Mouse (Mus musculus) forelimb bud, embryonic 11.5 days (tissue): ENCODE results near the gene 1700025G04Rik.

Source experiments
- DNase-seq: peaks from one replicate; pipeline ENCODE4 v3.0.0-alpha.2; 2012; ENCODE audit warnings: low read depth, low spot score

The 1700025G04Rik gene

GRCm38 (mm10) chr1:152090018-152090553, at the start of gene 1700025G04Rik:
Gene 1700025G04Rik (minus strand): TSS chr1:152090125.
- peak; percentile 73 for DNase-seq

DNA sequence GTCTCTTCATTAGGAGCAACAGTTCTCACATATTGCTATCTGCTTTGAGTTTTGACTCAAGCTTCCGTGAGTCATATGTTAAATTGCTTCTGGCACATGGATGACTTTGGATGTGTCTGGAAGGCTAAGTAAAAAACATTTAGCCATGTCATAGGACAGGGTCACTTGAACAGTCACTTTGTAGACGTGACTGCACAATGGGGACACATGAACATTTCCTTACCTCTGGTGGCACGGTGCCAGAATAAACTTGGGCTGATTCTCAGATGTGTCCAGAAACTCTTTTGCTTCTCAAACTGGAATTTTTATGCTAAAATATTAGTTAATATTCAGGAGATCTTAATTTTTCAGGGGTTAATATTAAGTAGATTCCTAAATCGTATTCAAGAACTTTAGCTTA, 49.6 kb upstream of the 1700025G04Rik start:
- no peak for DNase-seq

DNA sequence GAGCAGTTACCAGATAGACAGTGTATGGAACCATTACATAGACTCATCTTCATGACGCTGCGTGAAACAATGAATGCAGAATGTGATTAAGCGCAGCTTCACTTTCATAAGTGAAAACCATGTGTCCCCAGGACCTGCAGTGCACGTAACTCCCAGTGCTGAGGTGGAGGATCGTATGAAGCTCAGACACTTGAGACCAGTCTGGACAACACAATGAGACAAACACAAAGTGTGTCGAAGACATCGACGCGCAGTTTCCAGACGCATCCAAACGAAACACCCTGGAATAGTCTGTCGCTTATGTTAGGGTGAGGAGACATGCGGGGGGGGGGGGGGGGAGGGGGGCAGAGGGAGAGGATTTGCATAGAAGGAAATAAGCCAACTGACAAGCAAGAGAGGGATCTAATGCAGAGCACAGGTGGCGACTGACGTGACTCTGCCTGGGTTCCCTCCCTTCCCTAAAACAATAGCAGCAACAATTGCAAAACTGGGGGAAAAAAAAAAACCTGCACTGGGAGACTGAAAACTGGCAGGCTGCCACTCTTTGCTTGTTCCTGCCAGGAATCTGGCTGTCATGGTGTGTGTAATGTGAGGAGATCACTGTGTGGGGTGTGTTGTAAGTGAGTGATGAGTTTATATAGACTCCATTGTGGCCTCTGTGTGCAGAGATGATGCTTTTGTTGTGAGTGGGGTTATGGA, 40.3 kb upstream of the 1700025G04Rik start:
- DNase-seq, result no peak

GRCm38 (mm10) chr1:152125451-152125850, 35.5 kb upstream of the 1700025G04Rik start:
- no peak for DNase-seq

DNA sequence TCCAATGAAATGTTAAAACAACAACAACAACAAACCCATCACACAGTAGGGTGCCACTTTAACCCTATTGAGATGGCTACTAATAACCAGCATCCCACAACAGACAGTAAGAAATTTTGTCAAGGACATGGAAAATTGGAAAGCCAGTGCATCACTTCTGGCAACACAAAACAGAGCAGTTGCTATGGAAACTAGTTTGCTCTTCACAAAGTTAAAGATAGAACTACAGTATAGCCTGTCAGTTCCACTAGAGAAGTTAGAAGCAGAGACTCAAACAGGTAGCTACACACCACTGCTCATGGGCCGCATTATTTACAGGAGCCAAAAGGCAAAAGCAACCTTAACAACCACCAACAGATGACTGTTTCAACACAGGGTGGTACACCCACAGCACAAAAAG, 20.2 kb upstream of the 1700025G04Rik start:
- no peak for DNase-seq

- no peak for DNase-seq
Measured at GRCm38 (mm10) chr1:152106136-152106535, 16.2 kb upstream of the 1700025G04Rik start.

DNA sequence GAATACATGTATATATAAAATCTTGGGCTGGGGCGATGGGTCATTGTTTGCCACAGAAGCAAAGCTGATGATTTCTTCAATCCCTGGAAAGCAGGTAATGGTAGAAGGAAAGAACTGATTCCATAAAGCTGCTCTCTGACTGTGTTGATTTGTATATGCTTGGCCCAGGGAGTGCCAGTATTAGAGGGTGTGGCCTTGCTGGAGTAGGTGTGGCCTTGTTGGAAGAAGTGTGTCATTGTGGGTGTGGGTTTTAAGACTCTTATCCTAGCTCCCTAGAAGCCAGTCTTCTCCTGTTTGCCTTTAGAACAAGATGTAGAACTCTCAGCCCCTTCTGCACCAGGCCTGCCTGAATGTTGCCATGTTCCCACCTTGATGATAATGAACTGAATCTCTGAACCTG, 15.3 kb upstream of the 1700025G04Rik start:
- no peak for DNase-seq

GRCm38 (mm10) chr1:152101746-152102145, 11.8 kb upstream of the 1700025G04Rik start:
- DNase-seq, result no peak

DNA sequence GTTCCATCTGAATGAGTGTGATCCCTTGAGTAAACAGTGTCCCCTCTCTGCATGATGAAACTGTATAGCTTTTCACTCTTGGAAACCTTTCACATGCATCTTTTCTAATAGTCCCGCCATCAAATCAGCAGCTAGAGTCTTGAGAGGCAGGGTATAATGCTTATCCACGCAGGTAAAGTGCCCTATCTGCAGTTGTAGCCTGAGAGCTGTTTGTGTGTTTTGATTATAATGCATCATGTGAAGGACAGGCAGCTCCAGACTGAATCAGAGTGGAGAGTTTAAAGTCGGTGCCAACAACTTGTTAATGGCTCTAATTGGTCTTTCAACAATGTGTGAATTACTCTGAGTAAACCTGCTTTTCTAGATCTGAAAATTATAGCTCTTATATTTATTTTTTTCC, 6.1 kb upstream of the 1700025G04Rik start:
- no peak for DNase-seq

- no peak for DNase-seq
Measured at GRCm38 (mm10) chr1:152090564-152091545, 930 bp upstream of the 1700025G04Rik start.

GRCm38 (mm10) chr1:152089526-152089925, 399 bp downstream of the 1700025G04Rik start:
- no peak for DNase-seq

GRCm38 (mm10) chr1:152088791-152089401, 1.0 kb downstream of the 1700025G04Rik start:
- DNase-seq, result no peak

- no peak for DNase-seq
Measured at GRCm38 (mm10) chr1:152088030-152088429, 1.9 kb downstream of the 1700025G04Rik start.

GRCm38 (mm10) chr1:152086951-152087350, 3.0 kb downstream of the 1700025G04Rik start:
- no peak for DNase-seq

GRCm38 (mm10) chr1:152085561-152085960, 4.4 kb downstream of the 1700025G04Rik start:
- DNase-seq, result no peak

DNA sequence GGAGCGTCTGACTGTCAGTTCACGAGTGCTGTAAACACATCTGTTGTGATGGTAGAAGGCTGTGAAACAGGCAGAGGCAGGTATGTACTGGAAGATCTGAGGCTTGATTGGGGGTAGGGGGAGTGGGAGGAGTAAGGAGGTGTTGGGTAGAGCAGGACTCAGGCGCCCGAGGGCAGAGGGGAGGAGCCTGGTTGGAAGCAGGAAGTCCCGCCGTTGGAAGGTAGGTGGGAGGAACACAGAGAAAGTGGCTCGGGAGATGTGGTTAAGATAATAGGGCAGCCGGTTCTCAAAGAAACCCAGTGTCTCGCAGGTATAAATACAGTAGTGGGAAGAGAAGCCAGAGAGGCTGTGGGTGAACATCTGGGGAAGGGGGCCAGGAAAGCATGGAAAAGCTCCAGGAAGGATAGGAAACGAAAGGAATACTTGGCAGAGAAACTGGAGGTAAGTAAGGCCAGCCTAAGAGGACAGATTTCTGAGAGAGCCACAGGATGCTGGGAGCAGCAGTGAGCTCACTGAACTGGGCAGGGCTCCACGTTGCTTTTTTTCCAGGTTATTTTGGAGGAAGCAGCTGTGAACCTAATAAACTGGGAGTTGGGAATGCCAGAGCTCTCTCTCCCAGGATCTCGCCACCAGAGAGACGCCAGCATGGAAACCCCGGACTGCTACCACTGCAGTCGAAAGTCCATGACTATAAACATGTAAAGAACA, 5.1 kb downstream of the 1700025G04Rik start:
- DNase-seq, result peak; percentile 58

DNA sequence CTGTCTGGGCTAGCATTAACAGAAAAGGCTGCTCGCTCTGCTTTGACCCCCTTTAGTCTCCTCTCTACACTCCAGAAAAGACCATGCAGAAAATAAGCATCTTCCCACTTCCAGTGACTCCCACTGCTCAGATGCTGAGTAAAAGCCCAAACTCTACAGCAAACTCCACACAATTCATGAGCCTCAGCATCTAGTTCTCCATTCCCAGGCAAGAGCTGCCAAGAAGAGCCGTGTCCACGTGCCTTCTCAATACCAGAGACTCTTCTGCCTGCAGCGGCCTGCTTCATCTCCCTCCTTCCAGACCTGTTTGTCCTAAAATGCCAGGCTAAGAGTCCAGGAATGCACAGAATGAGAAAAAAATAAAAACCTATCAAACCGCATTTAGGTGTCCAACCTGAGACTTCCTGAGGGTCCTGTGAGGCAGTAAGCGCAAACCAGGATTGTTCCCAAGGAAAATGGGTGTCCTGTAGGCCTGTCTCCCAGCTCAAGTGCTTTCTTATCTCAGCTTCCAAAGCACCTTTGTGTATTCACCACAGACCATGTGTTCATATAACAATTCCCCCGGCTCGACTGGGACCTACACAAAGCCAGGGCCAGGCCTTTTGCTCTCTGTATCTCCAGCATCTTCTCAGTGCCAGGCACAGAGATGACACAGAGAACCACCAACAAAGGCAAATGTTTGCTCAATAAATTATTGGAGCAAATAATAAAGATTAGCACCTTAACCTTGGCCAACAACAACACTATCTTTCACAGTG, 7.8 kb downstream of the 1700025G04Rik start:
- DNase-seq, result no peak

DNA sequence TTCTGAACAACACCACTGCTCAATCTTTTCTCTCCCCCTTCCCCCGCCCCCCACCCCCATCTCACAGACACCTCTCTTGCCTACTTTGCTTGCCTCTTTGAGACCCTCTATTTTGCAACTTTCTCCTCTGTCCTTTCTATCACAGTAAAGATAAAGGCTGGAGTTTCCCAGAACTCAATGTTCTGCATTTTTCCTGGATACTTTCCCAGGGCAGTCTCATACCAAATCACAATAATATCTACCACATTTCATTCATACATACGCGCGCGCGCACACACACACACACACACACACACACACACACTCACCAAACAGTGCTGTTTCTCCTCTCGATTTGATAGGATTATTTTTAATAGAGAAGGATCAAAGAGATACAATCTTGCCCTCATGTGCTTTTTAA, 8.8 kb downstream of the 1700025G04Rik start:
- DNase-seq, result no peak

DNA sequence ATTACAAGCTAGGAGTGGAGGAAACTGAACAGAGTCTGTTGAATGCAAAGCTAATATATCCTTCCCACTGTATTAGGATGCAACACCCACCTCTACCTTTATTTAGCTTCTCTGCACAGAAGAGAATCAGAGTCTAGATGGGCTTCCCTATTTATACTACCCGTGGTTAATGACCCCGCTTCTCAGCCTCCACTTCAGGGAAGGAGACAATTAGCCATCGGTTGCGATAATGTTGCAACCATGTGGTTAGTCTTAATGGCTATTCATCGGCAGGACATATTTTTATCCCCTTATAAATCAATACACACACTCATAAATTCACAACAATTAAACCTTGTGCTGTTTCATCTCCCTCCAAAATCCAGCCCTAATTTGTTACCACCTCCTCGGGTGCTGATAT, 9.7 kb downstream of the 1700025G04Rik start:
- DNase-seq, result no peak

- DNase-seq, result no peak
Measured at GRCm38 (mm10) chr1:152077171-152077715, 12.7 kb downstream of the 1700025G04Rik start.
